Mouse (Mus musculus): Measurements from ENCODE around the gene Samd9l.
"Not testable (repeated sequence)": the region's sequence is repeated elsewhere in the genome, so short reads cannot be mapped to it uniquely, and the experiment has no call there.

- TF ChIP-seq CTCF (conservative IDR thresholded peaks at IDR 0.05; ENCODE audit: insufficient read depth, insufficient read length, low read depth, low read length); POLR2A (IDR thresholded peaks at IDR 0.05; ENCODE audit: low read depth, low read length): not testable (repeated sequence)
Measured at GRCm38 (mm10) chr6:3424613-3425277, 25.4 kb upstream of the Samd9l start.
